Mouse (Mus musculus): ENCODE results near the gene 8030411F24Rik. TPM values are rescaled to one million over a fixed set of nuclear protein-coding genes. Genes with fewer than 3 reads are reported as not detected.

Gene 8030411F24Rik
- polyA plus RNA-seq, 1 experiment from 2014 or later, result not detected

GRCm38 (mm10) chr2:148801491-148801921 is 19.7 kb downstream of the 8030411F24Rik start:
- H3K4me1 ChIP-seq, result no peaks in the 10 kb centered on the region
- H3K27ac ChIP-seq (replicated peaks), result no peak overlapping the region
- no peaks in the 10 kb centered on the region for H3K9me3 ChIP-seq (replicated peaks)
- no peak overlapping the region for H3K4me3 ChIP-seq
- no peaks in the 10 kb centered on the region for H3K27me3 ChIP-seq (ENCODE audit: low read depth, poor library complexity, severe bottlenecking)
- WGBS, result 81% methylated on average over 3 of the region's 3 CpGs
- no peaks in the 10 kb centered on the region for H3K36me3 ChIP-seq
- DNase-seq (ENCODE audit: low spot score), result no peak

- DNase-seq (ENCODE audit: low spot score), result no peak
- H3K9me3 ChIP-seq (replicated peaks), result no peaks in the 10 kb centered on the region
- no peak overlapping the region for H3K4me3 ChIP-seq
- WGBS, result 87% methylated on average over 6 of the region's 6 CpGs
- no peaks in the 10 kb centered on the region for H3K27me3 ChIP-seq (ENCODE audit: low read depth, poor library complexity, severe bottlenecking)
- no peaks in the 10 kb centered on the region for H3K4me1 ChIP-seq
- no peak overlapping the region for H3K27ac ChIP-seq (replicated peaks)
- no peaks in the 10 kb centered on the region for H3K36me3 ChIP-seq
These were observed 24.9 kb downstream of the 8030411F24Rik start for GRCm38 (mm10) chr2:148806696-148807095.

- Histone ChIP-seq H3K27ac (replicated peaks) (no peak within 1 kb of the TSS), H3K4me1 (no peaks in the 10 kb centered on the region), H3K27me3 (ENCODE audit: low read depth, poor library complexity, severe bottlenecking) (no peaks in the 10 kb centered on the region), H3K9me3 (replicated peaks) (no peaks in the 10 kb centered on the region), H3K4me3 (no peak within 1 kb of the TSS), H3K36me3 (no peaks in the 10 kb centered on the region)
- DNase-seq (ENCODE audit: low spot score), result no peak
These were observed 38.1 kb downstream of the 8030411F24Rik start, which contains the start of gene Cst13 for GRCm38 (mm10) chr2:148819909-148820308. Gene Cst13, plus strand, starts transcription at chr2:148820081.

- Histone ChIP-seq H3K9me3 (replicated peaks) (no peaks in the 10 kb centered on the region), H3K4me3 (no peak overlapping the region), H3K27me3 (ENCODE audit: low read depth, poor library complexity, severe bottlenecking) (no peaks in the 10 kb centered on the region), H3K27ac (replicated peaks) (no peak overlapping the region), H3K36me3 (no peaks in the 10 kb centered on the region), H3K4me1 (no peaks in the 10 kb centered on the region)
- DNase-seq (ENCODE audit: low spot score), result no peak
- 82% methylated on average over 1 of the region's 1 CpGs for WGBS
These were observed 44.2 kb downstream of the 8030411F24Rik start for GRCm38 (mm10) chr2:148825986-148826385.

GRCm38 (mm10) chr2:148834912-148835311 is 53.1 kb downstream of the 8030411F24Rik start, which contains the start of gene Cst9:
Gene Cst9, plus strand, starts transcription at chr2:148835147.
- no peak within 1 kb of the TSS for H3K27ac ChIP-seq (replicated peaks)
- H3K9me3 ChIP-seq (replicated peaks), result no peaks in the 10 kb centered on the region
- H3K4me3 ChIP-seq, result no peak within 1 kb of the TSS
- 79% methylated on average over 4 of the region's 4 CpGs for WGBS
- H3K36me3 ChIP-seq, result no peaks in the 10 kb centered on the region
- H3K4me1 ChIP-seq, result no peaks in the 10 kb centered on the region
- no peak for DNase-seq (ENCODE audit: low spot score)
- no peaks in the 10 kb centered on the region for H3K27me3 ChIP-seq (ENCODE audit: low read depth, poor library complexity, severe bottlenecking)

Other genes with a start within 250 kb of the 8030411F24Rik start
- gene Nxt1, start 109.4 kb upstream of the 8030411F24Rik start, polyA plus RNA-seq (2016; fragmentation: Nextera tagmentation; extraction: Ambion mirVana), result 131 and 152 TPM in 2 replicates
- 27.2 and 30.1 TPM in 2 replicates for gene Gzf1, start 101.0 kb upstream of the 8030411F24Rik start, polyA plus RNA-seq (2016; fragmentation: Nextera tagmentation; extraction: Ambion mirVana)
- gene Napb, start 49.5 kb upstream of the 8030411F24Rik start, polyA plus RNA-seq (2016; fragmentation: Nextera tagmentation; extraction: Ambion mirVana), result 7.5 and 13.6 TPM in 2 replicates
- not detected in 2 replicates for gene Cstl1, start 31.7 kb upstream of the 8030411F24Rik start, polyA plus RNA-seq (2016; fragmentation: Nextera tagmentation; extraction: Ambion mirVana)
- gene Cst11, start 10.5 kb upstream of the 8030411F24Rik start, polyA plus RNA-seq (2016; fragmentation: Nextera tagmentation; extraction: Ambion mirVana), result not detected in 2 replicates
- not detected in 2 replicates for gene Cst12, start 7.4 kb downstream of the 8030411F24Rik start, polyA plus RNA-seq (2016; fragmentation: Nextera tagmentation; extraction: Ambion mirVana)
- gene Cst8, start 16.8 kb downstream of the 8030411F24Rik start, polyA plus RNA-seq (2016; fragmentation: Nextera tagmentation; extraction: Ambion mirVana), result not detected in 2 replicates
- gene Cst13, start 38.1 kb downstream of the 8030411F24Rik start, polyA plus RNA-seq (2016; fragmentation: Nextera tagmentation; extraction: Ambion mirVana), result not detected in 2 replicates
- not detected in 2 replicates for gene Cst9, start 53.1 kb downstream of the 8030411F24Rik start, polyA plus RNA-seq (2016; fragmentation: Nextera tagmentation; extraction: Ambion mirVana)
- not detected in 2 replicates for gene 9230104L09Rik, start 83.0 kb downstream of the 8030411F24Rik start, polyA plus RNA-seq (2016; fragmentation: Nextera tagmentation; extraction: Ambion mirVana)
- gene Cst3, start 93.7 kb downstream of the 8030411F24Rik start, polyA plus RNA-seq (2016; fragmentation: Nextera tagmentation; extraction: Ambion mirVana), result 291 and 331 TPM in 2 replicates
- not detected in 2 replicates for gene Gm1330, start 221.2 kb downstream of the 8030411F24Rik start, polyA plus RNA-seq (2016; fragmentation: Nextera tagmentation; extraction: Ambion mirVana)
- not detected in 2 replicates for gene Gm10750, start 235.2 kb downstream of the 8030411F24Rik start, polyA plus RNA-seq (2016; fragmentation: Nextera tagmentation; extraction: Ambion mirVana)

Data from midbrain, embryonic 10.5 days (tissue).